Mouse (Mus musculus) limb, embryonic 14.5 days (tissue): ENCODE measurements around the gene Taf8. TPM values are rescaled to one million over a fixed set of nuclear protein-coding genes. Genes with fewer than 3 reads are reported as not detected.
A peak's percentile ranks its signal among the peaks of the same experiment; 100 is the strongest.

Experiments used
- ATAC-seq: fragments of 200-750 bp; cut with Nextera tagmentation; 2 replicates; pipeline ENCODE4 v1.8.0; 2017; ENCODE audit warnings: low read depth, moderate number of reproducible peaks, moderate TSS enrichment; ENCODE audit not compliant: low FRiP score
- DNase-seq: peaks from one replicate; pipeline ENCODE4 v3.0.0-alpha.2; 2015; ENCODE audit warnings: low spot score
- H3K27ac ChIP-seq: fragments of 300-500 bp; sonication (generic); replicated peaks from 2 replicates; pipeline ENCODE4 v1.5.1; 2014; ENCODE audit warnings: low read depth, mild to moderate bottlenecking, low read length, moderate library complexity, mixed read lengths
- H3K27me3 ChIP-seq: fragments of 300-500 bp; sonication (generic); 2 replicates; pipeline ENCODE4 v1.6.1; 2014; ENCODE audit warnings: low read length, mixed read lengths; ENCODE audit not compliant: control insufficient read depth, insufficient read depth
- H3K36me3 ChIP-seq: fragments of 300-500 bp; sonication (generic); 2 replicates; pipeline ENCODE4 v1.6.1; 2014; ENCODE audit warnings: mild to moderate bottlenecking, low read length, moderate library complexity, mixed read lengths; ENCODE audit not compliant: control insufficient read depth, insufficient read depth
- H3K4me1 ChIP-seq: fragments of 300-500 bp; sonication (generic); 2 replicates; pipeline ENCODE4 v1.6.1; 2014; ENCODE audit warnings: antibody characterized with exemption, low read length, mixed read lengths; ENCODE audit not compliant: control insufficient read depth, insufficient read depth
- H3K4me2 ChIP-seq: fragments of 300-500 bp; sonication (generic); replicated peaks from 2 replicates; pipeline ENCODE4 v1.6.1; 2014; ENCODE audit warnings: low read depth, mild to moderate bottlenecking, low read length, moderate library complexity; ENCODE audit not compliant: severe bottlenecking
- H3K4me3 ChIP-seq: fragments of 300-500 bp; sonication (generic); replicated peaks from 2 replicates; pipeline ENCODE4 v1.5.1; 2014; ENCODE audit warnings: low read length
- H3K9ac ChIP-seq: fragments of 300-500 bp; sonication (generic); 2 replicates; pipeline ENCODE4 v1.6.1; 2014; ENCODE audit warnings: mild to moderate bottlenecking, low read depth, low read length, moderate library complexity; ENCODE audit not compliant: severe bottlenecking
- H3K9me3 ChIP-seq: fragments of 300-500 bp; sonication (generic); 2 replicates; pipeline ENCODE4 v1.6.1; 2016; ENCODE audit warnings: low read length; ENCODE audit not compliant: control insufficient read depth
- POLR2A ChIP-seq: fragments of 200-500 bp; IDR thresholded peaks from 2 replicates; pipeline ENCODE4 v1.8.0; 2012; ENCODE audit warnings: inconsistent platforms, mild to moderate bottlenecking, moderate library complexity, borderline replicate concordance; ENCODE audit not compliant: insufficient read depth, insufficient read length; ENCODE audit errors: extremely low read depth
- WGBS: fragments of 180-500 bp; shearing (Covaris S2); extraction: QIAGEN DNeasy Blood & Tissue Kit; methylation state at CpG from one replicate; pipeline ENCODE4 v1.1.7; 2014; 5-methylcytosine and 5-hydroxymethylcytosine counted together
- polyA plus RNA-seq, 2 experiments: library from polyadenylated mRNA; depleted of rRNA in 1 of 2; stranded (reverse) in 1 of 2; unstranded in 1 of 2; fragments of >200 nt; fragmentation: Nextera tagmentation in 1 of 2; extraction: Ambion mirVana in 1 of 2; gene quantifications; 2 replicates each; pipeline versions ENCODE4 v1.2.1 to v1.2.3; 2012 to 2014

Taf8 gene
- polyA plus RNA-seq, 2 experiments = 26.3 to 46.4 TPM

- no peaks in the 10 kb centered on the region for H3K9me3 ChIP-seq
- H3K27ac ChIP-seq = no peak overlapping the region
- H3K4me2 ChIP-seq = no peak overlapping the region
- TF ChIP-seq POLR2A = no peak
- no peak for ATAC-seq
- H3K9ac ChIP-seq = no peak overlapping the region
- DNase-seq = no peak
- H3K36me3 ChIP-seq = no peaks in the 10 kb centered on the region
- 58% methylated on average over 10 of the region's 10 CpGs for WGBS
- H3K4me3 ChIP-seq = no peak overlapping the region
- H3K4me1 ChIP-seq = peaks cover 27% of the 10 kb centered on the region
- H3K27me3 ChIP-seq = no peaks in the 10 kb centered on the region
Measured at GRCm38 (mm10) chr17:47531387-47531818, 29.3 kb upstream of the Taf8 start.

DNA sequence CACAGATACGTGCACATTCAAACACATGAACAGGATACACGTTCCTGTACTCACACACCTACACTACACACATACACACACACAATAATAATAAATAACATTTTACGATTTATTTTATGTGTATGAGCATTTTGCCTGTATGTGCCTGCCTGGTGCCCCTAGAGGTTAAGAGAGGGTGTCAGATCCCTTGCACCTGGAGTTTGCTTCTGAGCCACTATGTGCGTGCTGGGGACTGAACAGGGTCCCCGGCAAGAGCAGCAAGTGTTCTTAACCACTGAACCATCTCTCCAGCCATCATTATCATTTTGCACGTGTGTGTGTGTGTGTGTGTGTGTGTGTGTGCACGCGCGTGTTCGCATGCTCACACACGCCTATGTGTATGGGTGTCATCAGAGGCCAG is 27.5 kb upstream of the Taf8 start:
- Histone ChIP-seq H3K9ac (no peak overlapping the region), H3K4me3 (no peak overlapping the region), H3K27ac (no peak overlapping the region), H3K4me1 (peaks cover 27% of the 10 kb centered on the region), H3K36me3 (no peaks in the 10 kb centered on the region), H3K27me3 (no peaks in the 10 kb centered on the region), H3K4me2 (no peak overlapping the region), H3K9me3 (no peaks in the 10 kb centered on the region)
- 90% methylated on average over 11 of the region's 11 CpGs for WGBS
- DNase-seq (no peak), ATAC-seq (no peak)
- TF ChIP-seq POLR2A = no peak

DNA sequence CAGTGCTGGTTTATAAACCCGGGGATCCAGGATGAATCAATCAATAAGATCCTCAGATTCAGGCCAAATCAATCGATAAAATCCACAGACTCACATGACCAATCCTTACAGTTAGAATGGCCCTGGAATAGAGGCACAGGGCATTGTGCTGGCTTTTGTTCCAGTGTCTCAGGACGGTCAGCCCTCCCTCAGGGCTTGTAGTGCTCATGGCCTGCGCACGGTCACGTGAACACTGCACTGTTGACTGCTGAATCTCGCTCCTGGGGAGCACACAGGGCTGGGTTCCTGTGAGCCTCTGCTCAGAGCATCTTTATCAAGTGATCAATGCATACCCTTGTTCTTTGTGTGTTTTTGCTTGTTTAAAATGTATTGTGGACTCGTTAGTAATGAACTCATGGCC is 26.8 kb upstream of the Taf8 start:
- Histone ChIP-seq H3K27me3 (no peaks in the 10 kb centered on the region), H3K27ac (no peak overlapping the region; the same call in 1 of the 2 replicates), H3K4me2 (no peak overlapping the region), H3K36me3 (no peaks in the 10 kb centered on the region), H3K9ac (no peak overlapping the region), H3K4me1 (peaks cover 27% of the 10 kb centered on the region), H3K9me3 (no peaks in the 10 kb centered on the region), H3K4me3 (no peak overlapping the region)
- no peak for ATAC-seq
- no peak for TF ChIP-seq POLR2A
- DNase-seq = no peak
- WGBS = 77% methylated on average over 8 of the region's 8 CpGs

DNA sequence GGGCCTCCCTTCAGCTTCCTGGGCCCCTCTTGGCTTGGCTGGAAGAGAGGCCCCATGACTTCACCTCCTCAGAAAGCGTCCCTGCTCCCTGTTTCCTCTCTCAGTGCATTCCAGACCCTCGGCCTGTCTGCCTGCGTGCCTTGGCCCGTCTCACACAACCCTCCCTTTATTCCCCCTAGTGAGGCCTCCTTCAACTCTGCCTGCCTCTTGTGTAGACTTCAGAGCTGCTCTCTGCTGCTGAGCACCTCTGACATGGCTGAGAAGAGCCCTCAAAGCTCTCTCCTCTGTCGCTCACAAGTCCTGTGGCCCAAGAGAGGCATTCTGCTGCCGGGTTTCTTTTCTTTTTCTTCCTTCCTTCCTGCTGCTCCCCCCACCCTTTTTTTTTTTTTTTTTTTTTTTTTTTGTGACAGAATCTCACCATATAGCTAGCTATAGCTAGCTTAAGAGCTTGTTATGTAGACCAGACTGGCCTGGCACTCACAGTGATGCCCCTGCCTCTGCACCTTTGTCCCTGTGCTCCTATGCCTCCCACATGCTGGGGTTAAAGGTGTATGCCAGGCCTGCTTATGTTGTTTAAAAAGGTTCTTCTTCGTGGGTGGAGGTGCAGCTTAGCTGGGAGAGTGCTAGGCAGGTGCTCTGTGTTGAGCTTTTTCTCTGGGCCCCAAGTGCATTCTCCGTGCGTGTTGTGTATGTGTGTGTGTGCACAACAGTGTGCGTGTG is 25.6 kb upstream of the Taf8 start:
- WGBS = 33% methylated on average over 10 of the region's 10 CpGs
- TF ChIP-seq POLR2A = peak; percentile 54; the same call in 1 of the 2 replicates
- peaks cover 31% of the 10 kb centered on the region for H3K4me1 ChIP-seq
- DNase-seq (peak; percentile 86), ATAC-seq (peak; percentile 81)
- H3K4me2 ChIP-seq = peak overlapping the region; percentile 11; the same call in 1 of the 2 replicates
- no peaks in the 10 kb centered on the region for H3K36me3 ChIP-seq
- peak overlapping the region; percentile 41; the same call in 1 of the 2 replicates for H3K9ac ChIP-seq
- no peak overlapping the region for H3K4me3 ChIP-seq
- H3K27me3 ChIP-seq = no peaks in the 10 kb centered on the region
- peak overlapping the region; percentile 92 for H3K27ac ChIP-seq
- H3K9me3 ChIP-seq = no peaks in the 10 kb centered on the region

DNA sequence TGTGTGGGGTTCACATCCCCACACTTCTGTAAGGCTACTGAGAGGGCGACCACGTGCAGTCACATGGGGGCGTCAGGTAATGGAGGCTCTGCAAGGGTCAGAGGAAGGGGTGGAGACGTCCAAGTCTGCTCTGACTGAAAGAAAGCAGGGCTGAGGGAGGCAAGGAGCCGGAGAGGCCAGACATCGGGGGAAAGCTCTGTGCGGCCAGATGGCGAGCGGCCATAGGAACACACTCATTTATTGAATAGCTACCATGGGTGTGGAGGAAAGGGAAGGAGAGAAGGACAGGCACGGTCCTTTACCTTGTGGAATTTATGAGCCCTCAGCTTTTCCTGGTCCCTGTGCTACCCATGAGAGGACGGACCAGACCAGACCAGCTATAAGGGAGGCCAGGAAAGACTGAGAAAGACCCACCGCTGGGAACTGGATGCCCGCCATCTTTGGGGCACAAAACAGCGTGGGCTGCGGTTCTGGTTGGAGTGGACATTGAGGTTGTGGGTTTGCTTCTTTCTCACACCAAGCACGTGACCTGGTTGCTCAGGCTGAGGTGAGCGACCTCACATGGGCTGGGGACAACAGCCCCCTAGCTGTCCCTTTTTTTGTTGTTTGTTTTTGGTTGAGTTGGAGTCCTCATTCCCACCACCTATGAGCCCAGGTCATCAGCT is 24.9 kb upstream of the Taf8 start:
- Histone ChIP-seq H3K27ac (peak overlapping the region; percentile 92), H3K4me2 (peak overlapping the region; percentile 11; the same call in 1 of the 2 replicates), H3K36me3 (no peaks in the 10 kb centered on the region), H3K27me3 (no peaks in the 10 kb centered on the region), H3K9me3 (no peaks in the 10 kb centered on the region), H3K4me1 (peaks cover 38% of the 10 kb centered on the region), H3K9ac (peak overlapping the region; percentile 41; the same call in 1 of the 2 replicates), H3K4me3 (no peak overlapping the region)
- no peak for TF ChIP-seq POLR2A
- 55% methylated on average over 17 of the region's 17 CpGs for WGBS
- ATAC-seq (peak; percentile 48), DNase-seq (peak; percentile 54)
